ENCODE assay signal across 16 mouse cellular contexts in genomic region chr2:18916615-18917379, GRCm38 (mm10).
DNase-seq lines count a peak whose midpoint lies in the region; ATAC-seq lines count a peak whose summit lies in the region.
"Had no signal": no experiment of that assay in that cellular context is flagged by ENCODE, and none has a peak within 500 bp of the region (broad histone marks: within the 10 kb centered on the region; RNA-seq: fewer than 3 reads in every experiment).

No protein-coding gene starts in this region.

- peaks cover 56% of the 10 kb centered on the region for H3K4me1 ChIP-seq in liver, embryonic 11.5 days (replicated peaks; ENCODE audit: control insufficient read depth, insufficient read depth, low read length)
- H3K4me1 ChIP-seq: neural tube, embryonic 12.5 days had no signal

- H3K27ac ChIP-seq in liver, embryonic 11.5 days (ENCODE audit: low read depth, low read length): no peak overlapping the region
- H3K27ac ChIP-seq: heart, adult 2 months; hindbrain, embryonic 13.5 days; limb, embryonic 10.5 days; neural tube, embryonic 12.5 days had no signal

- 52% methylated on average over 14 of the region's 14 CpGs for WGBS in liver, embryonic 11.5 days

- H3K36me3 ChIP-seq in liver, embryonic 11.5 days (ENCODE audit: control insufficient read depth, insufficient read depth, low read length): no peaks in the 10 kb centered on the region
- H3K36me3 ChIP-seq: hindbrain, embryonic 13.5 days; limb, embryonic 10.5 days; neural tube, embryonic 12.5 days had no signal

- peak; percentile 15 for DNase-seq in adrenal gland, postnatal 14 days
- no peak for DNase-seq in adrenal gland, adult 2 months
- DNase-seq in liver, embryonic 11.5 days (ENCODE audit: low spot score): no peak
- no peak for DNase-seq in liver
- peak; percentile 67 for DNase-seq in induced T-regulatory cell, adult 2 months (ENCODE audit: low read depth)
- peak; percentile 30 to 48 for DNase-seq in thymus, postnatal 10 days (ENCODE audit: low spot score in 2 of 2)
- no peak for DNase-seq in cerebellum, postnatal 4 days (ENCODE audit: low spot score in 2 of 2)
- DNase-seq: embryo, embryonic 11 days; heart, adult 2 months; lung, postnatal 4 days; right cerebral cortex, postnatal 25 days had no signal

- H3K4me3 ChIP-seq in liver, embryonic 11.5 days (ENCODE audit: low read depth, low read length): no peak overlapping the region
- H3K4me3 ChIP-seq: heart, adult 2 months; hindbrain, embryonic 13.5 days; limb, embryonic 10.5 days; neural tube, embryonic 12.5 days had no signal

- no peak overlapping the region for H3K9ac ChIP-seq in liver, embryonic 11.5 days (ENCODE audit: low read depth, low read length)
- H3K9ac ChIP-seq: hindbrain, embryonic 13.5 days; neural tube, embryonic 12.5 days had no signal

- no peak for ATAC-seq in liver, embryonic 11.5 days (replicated peaks; ENCODE audit: low FRiP score)
- no peak for ATAC-seq in monocyte, adult 5-6 weeks (replicated peaks; ENCODE audit: insufficient number of reproducible peaks, low FRiP score, low TSS enrichment, poor library complexity, severe bottlenecking)
- ATAC-seq: forebrain, embryonic 16.5 days had no signal

- no peaks in the 10 kb centered on the region for H3K9me3 ChIP-seq in liver, embryonic 11.5 days (ENCODE audit: control insufficient read depth, low read length)
- H3K9me3 ChIP-seq: hindbrain, embryonic 13.5 days; limb, embryonic 10.5 days; neural tube, embryonic 12.5 days had no signal

- peak overlapping the region; percentile 10; the same call in 1 of the 2 replicates for H3K4me2 ChIP-seq in liver, embryonic 11.5 days
- H3K4me2 ChIP-seq: hindbrain, embryonic 13.5 days; neural tube, embryonic 12.5 days had no signal

- H3K27me3 ChIP-seq in liver, embryonic 11.5 days (replicated peaks; ENCODE audit: control insufficient read depth, insufficient read depth, low read length): no peaks in the 10 kb centered on the region
- H3K27me3 ChIP-seq: hindbrain, embryonic 13.5 days; neural tube, embryonic 12.5 days had no signal

Comparison
In these comparisons a context has a peak if more than half of its experiments do, and no peak if none do; other contexts are left out.
1. DNase-seq: peak in adrenal gland, postnatal 14 days (single experiment), induced T-regulatory cell, adult 2 months (single experiment) and thymus, postnatal 10 days (2 of 2); none in adrenal gland, adult 2 months (single experiment), liver, embryonic 11.5 days (single experiment), liver (single experiment) and cerebellum, postnatal 4 days (0 of 2).